Comparison of ENCODE assay signal across 22 mouse cellular contexts in genomic region chr3:136722493-136722892, GRCm38 (mm10). TPM values are rescaled to one million over a fixed set of nuclear protein-coding genes. Genes with fewer than 3 reads are reported as not detected.
DNase-seq lines count a peak whose midpoint lies in the region; ATAC-seq and TF ChIP-seq lines count a peak whose summit lies in the region.
"Had no signal": no experiment of that assay in that cellular context is flagged by ENCODE, and none has a peak within 500 bp of the region (broad histone marks: within the 10 kb centered on the region; RNA-seq: fewer than 3 reads in every experiment).

No protein-coding gene starts in this region.

- CTCF ChIA-PET in Patski (lab: Charles Lee), result interaction anchor here (0.8 to 1.2 kb wide), 2 partner anchors 10 to 39 kb away, joined by 3 read pairs; no protein-coding TSS in a partner anchor

- POLR2A ChIA-PET in Patski (lab: Charles Lee), result interaction anchor here (0.6 to 2.0 kb wide), 2 partner anchors 9 to 46 kb away, joined by 4 read pairs; no protein-coding TSS in a partner anchor

- TF ChIP-seq CTCF in intestine, postnatal 0 days (IDR thresholded peaks at IDR 0.05; ENCODE audit: low read depth), result no peak
- no peak for TF ChIP-seq CTCF in Patski (IDR thresholded peaks at IDR 0.05)

- no peak overlapping the region for H3K4me2 ChIP-seq in intestine, embryonic 16.5 days (ENCODE audit: low read depth, low read length)
- no peak overlapping the region for H3K4me2 ChIP-seq in intestine, postnatal 0 days (replicated peaks; ENCODE audit: low read depth)
- H3K4me2 ChIP-seq: embryonic facial prominence, embryonic 12.5 days; forebrain, embryonic 12.5 days; heart, embryonic 13.5 days; hindbrain, embryonic 12.5 days had no signal

- H3K9ac ChIP-seq in intestine, embryonic 16.5 days (ENCODE audit: low read depth, low read length), result no peak overlapping the region
- H3K9ac ChIP-seq in intestine, postnatal 0 days (ENCODE audit: low read depth, low read length), result no peak overlapping the region
- H3K9ac ChIP-seq: embryonic facial prominence, embryonic 12.5 days; forebrain, embryonic 12.5 days; heart, embryonic 13.5 days; hindbrain, embryonic 12.5 days had no signal

- in situ Hi-C loops in Patski (cut with MboI; ENCODE audit: low pct_unique_long_range_greater_than_20kb), result no loop called here

- H3K27me3 ChIP-seq in intestine, embryonic 16.5 days (replicated peaks; ENCODE audit: control insufficient read depth, insufficient read depth, low read length), result no peaks in the 10 kb centered on the region
- H3K27me3 ChIP-seq in intestine, postnatal 0 days (replicated peaks; ENCODE audit: control insufficient read depth, insufficient read depth, low read length), result no peaks in the 10 kb centered on the region
- no peaks in the 10 kb centered on the region for H3K27me3 ChIP-seq in Patski
- H3K27me3 ChIP-seq: embryonic facial prominence, embryonic 12.5 days; forebrain, embryonic 12.5 days; heart, embryonic 13.5 days; hindbrain, embryonic 12.5 days had no signal

- peak; percentile 90 for DNase-seq in 3T3-L1 (ENCODE audit: low read depth, low spot score)
- DNase-seq in Patski (ENCODE audit: low read depth, low spot score), result peak; percentile 53
- DNase-seq in skeletal muscle tissue, adult 2 months (ENCODE audit: low read depth, low spot score), result peak; percentile 30
- no peak for DNase-seq in testis, postnatal 10 days (ENCODE audit: low spot score)
- DNase-seq in natural killer cell, adult 2 months (ENCODE audit: low spot score in 2 of 2), result no peak
- DNase-seq: adrenal gland, adult 2 months; adrenal gland, postnatal 25 days; B cell, adult 2 months; cerebellum, adult 11 months; cerebellum, adult 9-10 months; cerebellum, postnatal 25 days; heart, postnatal 4 days had no signal

- no peaks in the 10 kb centered on the region for H3K36me3 ChIP-seq in intestine, embryonic 16.5 days (ENCODE audit: control insufficient read depth, insufficient read depth, low read length)
- H3K36me3 ChIP-seq in intestine, postnatal 0 days (ENCODE audit: control insufficient read depth, insufficient read depth), result no peaks in the 10 kb centered on the region
- H3K36me3 ChIP-seq: embryonic facial prominence, embryonic 12.5 days; forebrain, embryonic 12.5 days; heart, embryonic 13.5 days; hindbrain, embryonic 12.5 days had no signal

- H3K9me3 ChIP-seq in intestine, embryonic 16.5 days (ENCODE audit: control insufficient read depth, low read length), result no peaks in the 10 kb centered on the region; the same call in 1 of the 2 replicates
- H3K9me3 ChIP-seq in intestine, postnatal 0 days (ENCODE audit: control insufficient read depth), result no peaks in the 10 kb centered on the region
- H3K9me3 ChIP-seq: forebrain, embryonic 12.5 days; heart, embryonic 13.5 days; hindbrain, embryonic 12.5 days had no signal

- H3K4me3 ChIP-seq in intestine, embryonic 16.5 days (ENCODE audit: low read length), result no peak overlapping the region
- no peak overlapping the region for H3K4me3 ChIP-seq in intestine, postnatal 0 days (ENCODE audit: low read depth, low read length)
- H3K4me3 ChIP-seq: embryonic facial prominence, embryonic 12.5 days; forebrain, embryonic 12.5 days; heart, embryonic 13.5 days; hindbrain, embryonic 12.5 days had no signal

- ATAC-seq in intestine, embryonic 16.5 days, result peak; percentile 45; the same call in 1 of the 2 replicates
- ATAC-seq in intestine, postnatal 0 days, result no peak
- ATAC-seq in Patski, result peak; percentile 100
- ATAC-seq in cerebellum, adult (ENCODE audit: insufficient number of reproducible peaks, low FRiP score, low TSS enrichment), result no peak
- ATAC-seq: forebrain, embryonic 16.5 days; hindbrain, embryonic 16.5 days; inflammation-experienced regulatory T-cells, adult 6 months had no signal

- peaks cover 7% of the 10 kb centered on the region; the same call in 1 of the 2 replicates for H3K4me1 ChIP-seq in intestine, embryonic 16.5 days (ENCODE audit: control insufficient read depth, insufficient read depth, low read length)
- H3K4me1 ChIP-seq in intestine, postnatal 0 days (replicated peaks; ENCODE audit: control insufficient read depth, insufficient read depth, low read length), result no peaks in the 10 kb centered on the region
- H3K4me1 ChIP-seq: forebrain, embryonic 12.5 days had no signal

- H3K27ac ChIP-seq in intestine, embryonic 16.5 days (ENCODE audit: low read length), result no peak overlapping the region
- no peak overlapping the region for H3K27ac ChIP-seq in intestine, postnatal 0 days (ENCODE audit: low read depth, low read length)
- H3K27ac ChIP-seq: embryonic facial prominence, embryonic 12.5 days; forebrain, embryonic 12.5 days; heart, embryonic 13.5 days; hindbrain, embryonic 12.5 days had no signal

RNA-seq across cellular contexts. Expression of gene Ppp3ca, which starts 52.6 kb away (rescaled TPM):
- 33.6 and 35.0 TPM in 2 replicates for polyA plus RNA-seq in intestine, embryonic 16.5 days (2015; fragmentation: Nextera tagmentation; extraction: Ambion mirVana)
- polyA plus RNA-seq in intestine, postnatal 0 days (2015; fragmentation: Nextera tagmentation; extraction: Ambion mirVana), result 37.3 and 40.8 TPM in 2 replicates
- polyA plus RNA-seq in Patski (2021), result 92.2 TPM

Comparison
In these comparisons a context has a peak if more than half of its experiments do, and no peak if none do; other contexts are left out.
1. ATAC-seq: peak in intestine, embryonic 16.5 days (single experiment) and Patski (single experiment); none in intestine, postnatal 0 days (single experiment) and cerebellum, adult (single experiment).
2. DNase-seq: peak in 3T3-L1 (single experiment), Patski (single experiment) and skeletal muscle tissue, adult 2 months (single experiment); none in testis, postnatal 10 days (single experiment) and natural killer cell, adult 2 months (0 of 2).